Mouse (Mus musculus) heart, postnatal 36 days (tissue): Measurements from ENCODE around the gene Nsun4. TPM values are rescaled to one million over a fixed set of nuclear protein-coding genes. Genes with fewer than 3 reads are reported as not detected.
A peak's percentile ranks its signal among the peaks of the same experiment; 100 is the strongest.

Source experiments
- DNase-seq, 2 experiments: peaks; one replicate each; pipeline ENCODE4 v3.0.0; 2021 to 2022
- intact Hi-C: fragments of 180-260 bp; cut with DNase I; formaldehyde crosslinking; loops from one replicate; pipeline ENCODE4 v1.15.1; 2025
- total RNA-seq, 2 experiments: library from RNA; stranded (reverse); gene quantifications; 2 replicates each; pipeline ENCODE4 v1.2.3; 2021

Gene Nsun4
- total RNA-seq, 2 experiments from 2014 or later = 26.9 to 30.8 TPM

- no peak for DNase-seq
- intact Hi-C loops = no loop called here
These were observed 65.7 kb downstream of the Nsun4 start for GRCm38 (mm10) chr4:115987858-115988530.

- no peak for DNase-seq
- intact Hi-C loops = no loop called here
These were observed 66.2 kb downstream of the Nsun4 start for GRCm38 (mm10) chr4:115987436-115987835.

- intact Hi-C loops = loop anchor here (1.0 kb wide), 1 partner anchor 82 kb away; no protein-coding TSS in a partner anchor
- DNase-seq = no peak
These were observed 68.7 kb downstream of the Nsun4 start for GRCm38 (mm10) chr4:115984967-115985366.

GRCm38 (mm10) chr4:115984111-115984510 is 69.6 kb downstream of the Nsun4 start:
- peak; percentile 74 to 88 for DNase-seq
- intact Hi-C loops = loop anchor here (1.0 kb wide), 1 partner anchor 81 kb away; no protein-coding TSS in a partner anchor

Other genes with a start within 250 kb of the Nsun4 start
- 1 to 10 TPM; 4.7 to 5.4 TPM for gene Mob3c, start 225.8 kb downstream of the Nsun4 start, total RNA-seq
- gene Mknk1, start 214.7 kb downstream of the Nsun4 start, total RNA-seq = 10 to 100 TPM; 22.8 to 23.8 TPM
- gene Kncn, start 169.5 kb downstream of the Nsun4 start, total RNA-seq = not detected
- gene 6430628N08Rik, start 163.2 kb downstream of the Nsun4 start, total RNA-seq = not detected
- gene Dmbx1, start 114.0 kb downstream of the Nsun4 start, total RNA-seq = not detected
- under 1 TPM; 0.24 to 0.69 TPM for gene Faah, start 36.0 kb downstream of the Nsun4 start, total RNA-seq
- gene Uqcrh, start 21.2 kb upstream of the Nsun4 start, total RNA-seq = 1,000 to 10,000 TPM; 1,926 to 1,984 TPM
- gene Lrrc41, start 21.4 kb upstream of the Nsun4 start, total RNA-seq = 10 to 100 TPM; 24.0 to 26.3 TPM
- gene Rad54l, start 69.8 kb upstream of the Nsun4 start, total RNA-seq = under 1 TPM; 0.22 TPM
- 10 to 100 TPM; 63.5 to 66.3 TPM for gene Pomgnt1, start 70.0 kb upstream of the Nsun4 start, total RNA-seq
- 1 to 10 TPM; 4.6 to 5.1 TPM for gene Lurap1, start 97.5 kb upstream of the Nsun4 start, total RNA-seq
- not detected for gene Tspan1, start 113.7 kb upstream of the Nsun4 start, total RNA-seq
- gene 1700042G07Rik, start 119.5 kb upstream of the Nsun4 start, total RNA-seq = not detected
- not detected for gene Gm49337, start 119.5 kb upstream of the Nsun4 start, total RNA-seq
- gene Pik3r3, start 167.7 kb upstream of the Nsun4 start, total RNA-seq = 10 to 100 TPM in 1 of 2 experiments, 1 to 10 TPM in 1; 9.8 to 10.6 TPM